Mouse (Mus musculus): ENCODE results near the gene Cbll1.

GRCm38 (mm10) chr12:31437791-31438190 lies 61.6 kb downstream of the Cbll1 start:
- TF ChIP-seq CTCF (IDR thresholded peaks at IDR 0.05; ENCODE audit: extremely low read depth, insufficient read depth, low read length) (no peak), POLR2A (IDR thresholded peaks at IDR 0.05; ENCODE audit: extremely low read depth, insufficient read depth, low read length) (no peak)
